Mouse (Mus musculus): ENCODE measurements at regions not wholly inside any gene's neighbourhood (a gene's known extent, or its start where the extent isn't known, plus 50 kb on each side); places are given as distances from the start of the nearest gene placed in this dataset.

DNA sequence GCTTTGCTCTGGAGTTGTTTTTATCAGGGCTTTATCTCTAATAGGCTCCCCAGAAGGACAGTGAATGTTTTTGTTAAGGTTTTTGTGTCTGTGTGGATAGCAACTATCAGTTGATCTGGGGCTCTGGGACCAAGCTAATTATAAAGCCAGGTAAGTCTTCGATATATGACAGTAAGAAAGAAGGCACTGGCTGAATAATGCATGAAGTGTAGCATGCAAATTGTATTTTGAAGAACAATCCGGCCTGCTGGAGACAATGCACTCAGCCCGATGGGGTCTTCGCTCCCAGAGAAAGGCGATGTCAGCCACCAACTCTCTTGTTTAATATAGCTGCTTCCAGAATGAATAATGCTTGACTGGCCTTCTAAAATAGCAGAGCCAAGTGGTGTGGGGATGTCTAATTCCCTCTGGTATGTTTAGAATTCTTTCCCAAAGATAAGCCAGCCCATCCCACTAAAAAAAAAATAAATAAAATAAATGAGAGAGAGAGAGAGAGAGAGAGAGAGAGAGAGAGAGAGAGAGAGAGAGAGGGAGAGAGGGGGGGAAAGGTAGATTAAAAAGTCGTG, 68.6 kb downstream of the Dad1 start:
- DNase-seq (ENCODE audit: low read depth, low spot score), result no peak

DNA sequence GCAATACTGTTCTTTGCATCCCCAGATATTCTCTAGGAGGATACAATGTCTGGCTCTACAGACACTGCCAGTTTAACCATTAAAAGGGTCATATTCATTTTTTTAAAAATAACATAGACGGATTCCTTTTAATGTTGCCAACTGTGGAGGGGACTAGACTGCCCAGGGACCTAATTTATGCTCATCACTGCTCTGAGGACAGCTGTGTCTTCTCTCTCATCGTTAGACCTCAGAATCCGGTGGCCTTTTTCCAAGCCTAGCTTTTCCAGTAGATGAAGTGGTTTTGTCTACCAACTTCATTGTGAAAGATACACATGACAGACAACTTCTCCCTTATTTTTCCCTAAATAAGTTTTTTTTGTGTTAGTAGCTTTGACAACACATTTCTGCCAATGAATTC, 70.0 kb downstream of the Dad1 start:
- no peak for DNase-seq (ENCODE audit: low read depth, low spot score)

DNA sequence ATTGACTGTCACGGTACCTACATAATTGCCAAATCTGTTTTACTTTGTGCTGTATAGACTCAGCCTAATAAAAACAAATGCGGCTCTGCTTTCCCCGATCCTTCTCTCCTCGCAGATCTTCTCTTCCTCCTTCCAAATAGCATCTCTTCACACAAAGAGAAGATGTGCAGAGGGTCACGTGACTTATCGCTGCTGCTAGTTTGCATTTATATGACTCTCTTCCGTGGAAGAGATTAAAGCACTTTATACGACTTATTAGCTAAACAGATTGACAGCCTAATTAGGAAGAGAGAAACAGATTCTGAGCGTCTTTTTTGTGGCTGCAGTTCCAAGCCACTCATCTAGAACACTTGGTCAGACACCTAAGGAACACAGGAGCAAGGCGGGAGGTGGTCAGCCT, 71.1 kb downstream of the Dad1 start:
- DNase-seq (ENCODE audit: low read depth, low spot score), result no peak

DNA sequence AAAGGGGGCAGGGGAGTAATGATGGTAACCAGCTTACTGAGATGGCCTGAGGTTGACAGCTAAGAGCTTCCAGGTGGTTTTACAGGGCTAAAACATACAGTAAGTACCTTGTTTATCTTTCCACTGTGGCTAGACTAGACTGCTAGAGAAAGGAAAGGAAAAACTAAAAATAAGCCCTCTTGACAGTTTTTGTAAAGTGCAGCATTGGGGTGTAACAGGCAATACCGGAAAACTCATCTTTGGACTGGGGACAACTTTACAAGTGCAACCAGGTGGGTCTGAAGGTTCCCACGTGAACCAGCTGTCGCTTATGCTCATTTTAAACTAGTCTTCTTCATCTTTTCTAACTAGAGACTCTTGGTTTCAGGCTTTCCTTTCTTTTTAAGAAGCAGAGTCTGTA, 72.6 kb downstream of the Dad1 start:
- no peak for DNase-seq (ENCODE audit: low read depth, low spot score)

DNA sequence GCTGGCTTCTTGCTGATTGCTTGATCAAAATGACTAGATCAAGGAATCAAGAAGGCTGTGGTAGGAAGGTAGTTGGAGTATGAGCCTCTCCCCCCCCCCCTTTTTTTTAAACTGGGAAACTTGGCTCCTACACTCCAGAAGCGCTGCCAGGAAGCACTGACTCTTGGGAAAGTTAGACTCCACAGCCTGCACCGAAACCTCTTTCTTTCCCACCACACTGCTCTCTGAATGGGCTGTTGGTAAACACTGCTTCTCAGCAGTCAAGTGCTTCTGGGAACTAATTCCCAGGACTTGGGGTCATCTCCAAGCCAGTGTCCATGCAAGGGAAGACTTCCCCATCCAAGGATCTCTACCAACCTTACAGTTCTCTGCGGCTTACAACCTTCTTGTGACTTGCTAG, 73.2 kb downstream of the Dad1 start:
- no peak for DNase-seq (ENCODE audit: low read depth, low spot score)

DNA sequence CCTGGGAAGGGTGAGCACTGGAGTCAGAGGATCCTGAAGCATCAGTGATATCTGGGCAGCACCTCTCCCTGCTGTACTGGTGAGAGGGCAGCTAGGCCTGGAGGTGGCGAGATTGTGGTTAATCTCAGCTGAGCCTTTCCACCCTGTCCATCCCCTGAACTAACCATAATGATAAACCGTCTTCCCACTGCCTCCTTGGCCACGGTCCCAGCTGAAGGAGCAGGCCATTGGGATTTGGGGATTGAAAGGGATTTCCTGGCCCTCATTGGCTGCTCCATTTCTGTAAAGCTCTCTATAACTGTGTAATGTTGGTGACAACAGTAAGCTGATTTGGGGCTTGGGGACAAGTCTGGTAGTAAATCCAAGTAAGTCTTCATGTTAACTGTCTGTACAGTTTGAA, 73.6 kb downstream of the Dad1 start:
- no peak for DNase-seq (ENCODE audit: low read depth, low spot score)

DNA sequence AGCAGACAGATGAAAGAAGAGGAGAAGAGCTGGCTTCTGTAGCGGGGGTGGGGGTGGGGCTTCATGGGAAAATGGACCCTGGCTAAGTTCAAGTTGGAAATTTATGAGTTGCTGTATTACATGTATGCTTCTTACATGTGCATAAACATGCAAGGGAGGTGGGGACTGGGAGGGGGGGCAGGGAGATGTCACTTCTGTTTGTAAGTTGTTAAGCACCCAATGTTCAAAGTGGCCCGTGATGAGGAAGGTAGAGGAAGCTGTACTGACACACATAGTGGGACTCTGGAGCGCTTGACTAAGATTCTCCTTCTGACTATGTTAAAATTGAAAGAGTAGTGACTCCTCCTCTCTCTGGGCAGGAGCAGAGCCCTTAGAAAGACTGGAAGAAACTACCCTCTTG, 75.0 kb downstream of the Dad1 start:
- no peak for DNase-seq (ENCODE audit: low read depth, low spot score)

DNA sequence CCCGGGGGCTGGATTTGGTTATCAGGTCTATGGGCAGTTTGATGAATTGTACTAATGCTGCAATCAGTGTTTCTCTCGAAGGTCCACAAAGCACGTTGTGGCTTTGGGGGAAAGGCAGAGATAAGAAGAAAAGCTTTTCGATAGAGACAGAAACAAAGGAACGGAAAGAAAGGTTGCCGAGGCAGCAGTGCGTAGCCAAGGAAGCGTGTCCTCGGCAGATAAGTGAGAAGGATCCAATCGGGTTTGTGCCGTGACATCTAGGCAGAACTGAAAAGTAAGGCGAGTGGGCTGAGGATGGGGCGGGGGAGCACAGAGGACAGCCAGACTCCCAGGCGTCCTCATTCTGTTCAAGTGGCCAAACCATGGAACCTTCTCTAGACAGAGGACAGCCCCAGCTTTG, 77.4 kb downstream of the Dad1 start:
- no peak for DNase-seq (ENCODE audit: low read depth, low spot score)

DNA sequence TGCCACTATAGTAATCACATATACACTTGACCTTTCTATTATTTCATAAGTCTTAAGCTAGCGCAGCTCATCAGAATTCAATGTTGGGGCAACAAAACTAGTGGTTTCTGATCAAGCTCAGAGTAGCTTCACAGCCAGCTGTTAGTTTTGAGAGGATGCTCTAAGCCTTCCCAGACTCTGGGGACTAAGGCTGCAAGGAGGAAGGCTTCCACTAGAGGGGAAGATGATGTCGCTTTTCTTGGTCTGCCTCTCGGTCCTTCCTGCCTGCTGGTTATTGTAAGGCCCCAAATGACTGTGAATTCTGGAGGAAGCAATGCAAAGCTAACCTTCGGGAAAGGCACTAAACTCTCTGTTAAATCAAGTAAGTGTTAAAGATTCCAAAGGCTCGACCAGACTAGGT, 78.4 kb downstream of the Dad1 start:
- no peak for DNase-seq (ENCODE audit: low read depth, low spot score)

DNA sequence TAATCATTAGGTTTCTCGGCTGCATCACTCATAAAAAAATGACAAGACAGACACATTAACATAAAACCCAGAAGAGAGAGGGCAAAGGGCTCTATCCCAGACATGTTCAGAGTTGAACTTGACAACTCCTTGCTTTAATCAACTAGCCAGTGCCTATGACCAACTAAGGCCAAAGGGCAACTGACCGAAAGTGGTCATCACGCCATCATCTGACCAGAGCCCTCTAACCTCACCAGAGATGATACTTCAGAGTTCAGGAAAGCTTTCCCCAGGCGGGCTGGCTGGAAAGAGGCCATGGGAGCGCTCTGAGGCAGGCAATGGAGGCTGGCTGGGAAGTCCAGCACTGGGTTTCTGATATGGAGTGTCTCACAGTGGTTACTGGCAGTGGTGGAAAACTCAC, 80.6 kb downstream of the Dad1 start:
- DNase-seq (ENCODE audit: low read depth, low spot score), result no peak

DNA sequence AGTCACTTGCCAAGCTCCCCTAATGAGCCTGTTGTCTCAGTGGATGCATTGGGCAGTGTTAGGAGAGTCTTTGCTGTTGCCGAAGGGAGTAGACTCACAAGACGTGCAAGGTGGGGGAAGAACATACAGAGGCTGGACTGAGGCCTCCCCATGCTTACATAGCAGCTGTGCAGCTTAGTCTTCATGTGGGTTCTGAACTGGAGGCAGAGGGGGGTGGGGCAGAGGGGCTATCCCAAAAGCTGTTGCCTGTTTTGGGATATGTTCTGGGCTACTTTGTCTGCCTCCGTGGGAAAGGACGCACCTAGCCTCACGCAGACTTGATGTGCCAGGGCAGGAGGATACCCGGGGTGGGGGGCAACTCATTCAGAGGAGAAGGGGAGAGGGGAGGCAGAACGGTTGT, 84.7 kb downstream of the Dad1 start:
- no peak for DNase-seq (ENCODE audit: low read depth, low spot score)

DNA sequence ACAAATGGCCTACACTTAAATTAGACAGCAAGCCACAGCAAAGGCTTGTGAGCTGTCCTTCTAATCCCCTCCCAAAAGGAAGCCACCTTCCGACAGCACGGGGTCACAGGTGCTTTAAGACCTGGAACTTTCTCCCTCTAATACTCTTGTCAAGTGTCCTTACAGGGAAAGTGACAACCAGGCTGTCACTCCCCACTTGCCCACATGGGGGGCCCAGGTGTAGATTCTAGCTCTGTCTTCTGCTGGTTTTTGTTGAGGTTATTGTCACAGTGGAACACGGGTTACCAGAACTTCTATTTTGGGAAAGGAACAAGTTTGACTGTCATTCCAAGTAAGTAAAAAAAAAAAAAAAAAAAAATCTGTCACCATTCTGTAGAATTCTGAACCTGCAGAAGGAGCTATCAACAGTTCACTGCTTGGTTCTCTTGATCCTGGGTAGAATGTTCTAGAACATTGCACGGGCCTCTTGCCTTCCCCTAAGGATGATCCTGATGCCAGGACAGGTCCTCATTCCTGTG, 85.4 kb downstream of the Dad1 start:
- DNase-seq (ENCODE audit: low read depth, low spot score), result no peak

DNA sequence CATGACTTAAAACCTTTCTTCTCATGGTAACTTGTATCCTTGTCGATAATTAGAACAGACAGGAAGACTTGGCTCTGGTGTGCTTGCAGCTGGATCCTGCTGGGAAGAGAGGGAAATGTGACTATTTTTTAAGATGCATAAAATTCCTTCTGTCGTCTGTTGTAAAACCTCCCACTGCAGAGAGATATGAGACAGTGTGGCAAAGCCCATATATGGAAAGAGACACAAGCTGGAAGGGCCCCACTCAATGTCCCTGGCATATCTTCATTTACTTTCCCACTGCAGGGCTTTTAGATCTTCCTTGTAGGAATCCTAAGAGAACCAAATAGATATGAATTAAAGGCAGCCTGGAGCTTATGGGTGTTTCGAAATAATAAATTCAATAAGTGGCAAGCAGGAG, 87.8 kb downstream of the Dad1 start:
- no peak for DNase-seq (ENCODE audit: low read depth, low spot score)

DNA sequence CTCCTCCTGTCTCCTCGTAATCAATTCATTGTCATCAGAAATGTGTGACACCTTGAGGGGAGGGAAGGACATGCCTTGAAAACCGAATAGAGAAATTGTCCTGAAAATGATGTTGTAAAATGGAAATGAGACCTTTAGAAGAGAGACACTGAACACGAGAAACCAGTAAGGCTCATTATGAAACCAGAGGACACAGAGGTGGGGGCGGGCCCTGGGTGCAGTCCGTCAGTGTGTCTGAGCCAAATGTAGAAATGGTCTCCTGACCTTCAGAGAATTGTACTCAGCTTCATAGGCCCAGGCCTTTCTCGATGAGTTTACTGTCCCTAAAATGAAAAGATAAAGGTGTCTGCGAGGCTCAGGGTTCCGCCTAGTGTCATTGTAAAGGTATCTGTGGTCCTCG, 89.0 kb downstream of the Dad1 start:
- no peak for DNase-seq (ENCODE audit: low read depth, low spot score)

DNA sequence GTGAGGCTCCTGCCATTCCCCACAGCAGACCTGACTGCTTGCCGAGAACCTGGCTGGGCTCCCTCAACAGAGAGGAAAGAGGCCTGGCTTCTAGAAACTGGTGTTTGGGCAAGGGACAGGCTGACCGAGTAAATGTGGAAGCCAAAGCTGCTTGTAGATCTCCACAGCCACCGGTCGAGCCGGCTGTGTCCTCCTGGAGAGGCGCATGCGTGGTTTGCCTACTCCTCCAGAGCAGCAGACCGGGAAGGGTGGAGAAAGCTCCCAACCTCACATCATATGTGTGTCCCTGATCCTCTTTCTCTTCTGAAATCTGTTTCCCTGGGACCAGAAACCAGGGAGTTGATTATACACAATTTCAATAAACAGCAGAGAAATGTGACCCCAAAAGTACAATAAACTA, 92.0 kb downstream of the Dad1 start:
- no peak for DNase-seq (ENCODE audit: low read depth, low spot score)

DNA sequence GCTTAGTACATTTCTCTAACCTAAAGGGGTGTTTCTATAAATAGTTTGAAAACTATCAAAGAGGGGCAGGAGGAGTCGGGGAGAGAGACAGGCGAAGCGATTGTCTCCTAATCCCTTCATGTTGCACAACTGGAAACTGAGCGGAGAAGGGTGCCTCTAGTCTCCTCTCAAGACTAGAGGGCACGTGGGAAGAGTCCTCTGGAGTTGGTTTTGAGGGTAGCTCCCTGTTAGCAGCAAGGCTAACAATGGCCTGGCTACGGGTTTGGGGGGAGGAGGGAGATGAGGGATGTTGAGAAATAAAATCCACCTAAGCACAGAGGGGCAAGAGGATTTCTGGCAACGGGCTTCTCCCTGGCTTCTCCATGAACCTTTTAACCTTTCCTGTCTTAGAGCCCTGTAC, 92.7 kb downstream of the Dad1 start:
- DNase-seq (ENCODE audit: low read depth, low spot score), result no peak

DNA sequence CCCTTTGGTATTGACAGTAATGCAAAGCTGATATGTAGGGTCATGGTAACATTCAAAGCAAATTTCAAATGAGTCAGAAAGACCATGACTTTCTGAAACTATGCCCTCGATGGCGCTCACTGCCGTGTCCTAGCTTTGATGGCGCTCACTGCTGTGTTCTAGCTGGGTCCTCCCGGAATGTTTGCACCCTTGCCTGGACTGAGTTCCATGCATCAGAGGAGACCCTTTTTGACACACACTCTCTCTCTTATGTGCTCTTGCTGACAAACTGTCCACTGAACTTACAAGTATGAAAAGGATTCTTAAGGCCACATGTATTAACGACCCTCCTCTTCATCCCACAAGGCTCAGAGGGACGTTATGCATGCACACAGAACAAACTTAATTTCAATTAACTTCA, 94.1 kb downstream of the Dad1 start:
- no peak for DNase-seq (ENCODE audit: low read depth, low spot score)

DNA sequence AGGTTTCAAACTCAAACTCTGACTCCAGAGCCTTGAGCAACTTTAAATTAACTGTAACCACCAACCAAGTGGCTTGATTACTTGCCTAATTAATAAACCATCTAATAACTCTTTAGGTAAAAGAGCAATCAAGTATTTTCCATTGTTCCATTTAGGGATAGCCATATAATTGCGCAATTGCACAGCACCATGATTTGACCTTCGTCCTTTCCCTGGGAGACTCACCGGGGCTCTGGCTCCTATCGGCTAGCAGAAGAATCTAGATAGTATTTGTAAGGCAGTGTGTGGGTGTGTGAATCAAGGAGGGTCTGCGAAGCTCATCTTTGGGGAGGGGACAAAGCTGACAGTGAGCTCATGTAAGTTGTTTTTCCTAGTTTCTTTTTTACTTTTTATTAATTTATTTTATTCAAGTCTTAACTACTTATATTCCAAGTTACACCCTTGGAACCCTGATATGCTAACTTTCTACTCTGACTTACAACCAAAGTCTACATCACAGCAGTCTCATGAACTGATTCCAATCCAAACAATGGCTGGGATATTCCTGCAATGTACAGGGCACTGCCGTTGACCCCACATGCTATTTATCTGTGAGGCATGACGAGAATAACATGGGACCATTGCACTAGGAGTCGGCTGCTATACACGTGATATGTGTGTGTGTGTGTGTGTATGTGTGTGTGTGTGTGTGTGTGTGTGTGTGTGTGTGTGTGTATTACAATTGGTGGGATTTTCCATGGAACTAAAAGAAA, 95.5 kb downstream of the Dad1 start:
- DNase-seq (ENCODE audit: low read depth, low spot score), result no peak

DNA sequence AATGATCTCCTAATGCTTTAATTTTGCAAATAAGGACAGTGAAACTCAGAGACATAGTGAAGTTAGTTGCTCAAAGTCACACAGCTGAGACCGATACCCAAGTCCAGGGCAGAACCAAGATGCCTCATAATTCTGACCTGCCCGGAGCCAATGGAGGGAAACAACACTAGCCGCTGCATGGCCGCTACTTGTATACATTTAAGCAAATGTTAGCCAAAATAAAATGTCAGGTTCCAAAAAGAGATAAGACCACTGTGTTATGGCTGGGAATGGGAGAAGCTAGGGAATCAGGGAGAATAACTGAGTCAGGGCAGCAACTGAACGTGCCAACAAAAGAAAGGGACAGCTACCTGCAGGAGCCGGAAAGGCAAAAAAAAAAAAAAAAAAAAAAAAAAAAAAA, 97.4 kb downstream of the Dad1 start:
- DNase-seq (ENCODE audit: low read depth, low spot score), result no peak

DNA sequence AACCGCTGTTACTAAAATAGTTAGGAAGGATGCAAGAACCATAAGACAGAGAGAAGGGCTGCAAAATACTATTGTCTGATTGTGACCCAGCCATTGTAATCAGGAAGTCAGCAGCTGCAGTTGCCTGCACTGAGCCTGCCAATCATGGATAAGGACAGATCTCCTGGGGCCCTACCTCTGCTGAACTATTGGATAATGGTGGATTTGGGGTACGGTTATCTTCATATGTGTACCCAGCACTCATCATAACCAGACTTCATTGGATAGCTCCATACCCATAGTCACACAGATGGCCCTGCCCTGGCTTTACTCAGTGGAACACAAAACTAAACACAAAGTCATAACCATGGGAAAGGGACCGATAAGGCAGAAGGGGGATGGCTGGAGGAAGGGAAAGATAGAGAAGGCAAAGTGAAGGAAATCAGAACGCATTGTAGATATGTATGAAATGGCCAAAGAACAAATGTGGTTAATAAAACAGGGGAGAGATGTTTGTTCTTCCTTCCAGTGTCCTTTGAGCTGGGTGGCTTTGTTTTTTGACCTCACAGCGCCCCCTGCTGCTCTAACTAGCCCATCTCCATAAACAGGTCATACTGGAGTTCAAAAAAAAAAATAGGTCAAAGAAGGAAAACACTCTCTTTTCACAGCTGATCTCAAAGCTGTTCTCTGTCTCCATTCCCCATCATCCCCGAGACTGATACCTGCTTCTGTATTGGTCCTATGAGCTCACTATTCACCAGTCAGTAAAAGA, 101.2 kb downstream of the Dad1 start:
- DNase-seq (ENCODE audit: low read depth, low spot score), result peak; percentile 54

DNA sequence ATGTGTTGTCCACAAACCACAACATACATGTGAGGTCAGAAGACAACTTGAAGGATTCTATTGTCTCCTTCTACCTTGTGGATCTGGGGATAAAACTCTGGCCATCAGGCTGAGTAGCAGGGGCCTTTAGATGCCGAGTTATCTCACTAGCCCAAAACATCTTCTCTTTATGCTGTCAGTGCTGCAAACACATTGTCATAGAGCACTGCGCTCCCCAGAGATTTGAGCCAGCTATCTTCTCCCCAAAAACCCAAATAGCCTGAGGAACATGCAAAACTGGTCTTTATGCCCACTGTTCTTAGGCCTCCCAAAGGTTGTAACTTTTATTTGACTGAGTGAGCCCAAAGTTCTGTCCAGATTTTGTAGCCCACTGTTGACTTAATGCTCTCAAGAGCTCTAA, 102.0 kb downstream of the Dad1 start:
- no peak for DNase-seq (ENCODE audit: low read depth, low spot score)

DNA sequence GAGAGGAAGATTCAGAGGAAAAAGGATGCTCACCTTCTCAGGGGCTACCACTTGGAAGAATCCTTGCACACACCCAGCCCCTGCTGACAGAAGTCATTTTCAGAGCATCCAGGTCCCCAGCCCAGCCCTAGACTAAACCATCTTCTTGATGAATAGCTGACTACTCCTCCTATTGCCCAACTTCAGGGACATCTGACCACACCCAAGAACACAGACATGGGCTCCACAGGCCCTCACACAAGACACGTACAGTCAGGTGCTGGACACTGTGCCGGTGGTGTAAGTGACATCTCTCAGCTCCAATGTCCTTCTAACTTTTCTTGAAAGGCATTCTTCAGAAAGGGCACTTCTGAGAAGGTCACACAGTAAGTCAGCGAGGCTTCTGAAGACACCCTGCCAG, 102.6 kb downstream of the Dad1 start:
- no peak for DNase-seq (ENCODE audit: low read depth, low spot score)

DNA sequence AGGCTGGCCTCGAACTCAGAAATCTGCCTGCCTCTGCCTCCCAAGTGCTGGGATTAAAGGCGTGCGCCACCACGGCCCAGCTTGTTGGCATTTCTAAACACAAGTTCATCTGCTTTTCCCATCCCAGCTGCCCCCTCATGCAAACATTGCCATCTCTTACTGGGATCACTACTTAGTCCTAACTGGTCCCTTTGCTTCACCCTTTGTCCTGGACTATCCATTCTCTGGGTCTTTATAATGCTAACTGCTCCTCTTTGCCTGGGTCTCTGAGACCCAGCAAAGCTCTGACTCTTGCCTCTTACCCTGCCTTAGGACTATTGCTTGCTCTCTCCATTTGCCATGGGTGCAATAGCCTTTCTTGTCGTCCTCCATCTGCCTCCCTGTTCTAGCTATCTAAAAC, 103.7 kb downstream of the Dad1 start:
- DNase-seq (ENCODE audit: low read depth, low spot score), result peak; percentile 14

All from ES-CJ7 (cell line).